Mouse (Mus musculus) brain, embryonic 14.5 days (tissue): ENCODE measurements at regions not wholly inside any gene's neighbourhood (a gene's known extent, or its start where the extent isn't known, plus 50 kb on each side); places are given as distances from the start of the nearest gene placed in this dataset.

ENCODE experiments used
- DNase-seq: peaks from one replicate; pipeline ENCODE4 v3.0.0-alpha.2; 2011; ENCODE audit warnings: low read depth
- CTCF ChIP-seq: fragments of 200-500 bp; IDR thresholded peaks from 2 replicates; pipeline ENCODE4 v1.5.1; 2012; ENCODE audit warnings: inconsistent platforms, mild to moderate bottlenecking, moderate library complexity, borderline replicate concordance; ENCODE audit not compliant: insufficient read depth, insufficient read length; ENCODE audit errors: extremely low read depth
- POLR2A ChIP-seq: fragments of 200-500 bp; IDR thresholded peaks from 2 replicates; pipeline ENCODE4 v1.6.1; 2012; ENCODE audit warnings: mild to moderate bottlenecking, inconsistent platforms, borderline replicate concordance; ENCODE audit not compliant: poor library complexity, insufficient read depth, insufficient read length, severe bottlenecking; ENCODE audit errors: extremely low read depth

GRCm38 (mm10) chr9:47409579-47409978, 120.4 kb upstream of the Cadm1 start:
- TF ChIP-seq CTCF (no peak), POLR2A (no peak)
- DNase-seq = no peak

- no peak for DNase-seq
- TF ChIP-seq POLR2A (no peak), CTCF (no peak)
These were observed 117.2 kb upstream of the Cadm1 start for GRCm38 (mm10) chr9:47412786-47413185.

- TF ChIP-seq POLR2A = no peak
- TF ChIP-seq CTCF = no peak
- DNase-seq = no peak
These were observed 115.5 kb upstream of the Cadm1 start for GRCm38 (mm10) chr9:47414350-47414988.

GRCm38 (mm10) chr9:47422151-47422599, 107.8 kb upstream of the Cadm1 start:
- no peak for TF ChIP-seq POLR2A
- no peak for TF ChIP-seq CTCF
- peak; percentile 74 for DNase-seq

GRCm38 (mm10) chr9:47422741-47423461, 107.1 kb upstream of the Cadm1 start:
- peak; percentile 95 for DNase-seq
- no peak for TF ChIP-seq CTCF
- no peak for TF ChIP-seq POLR2A

- no peak for TF ChIP-seq POLR2A
- TF ChIP-seq CTCF = no peak
- no peak for DNase-seq
These were observed 106.5 kb upstream of the Cadm1 start for GRCm38 (mm10) chr9:47423462-47423832.

- TF ChIP-seq CTCF (no peak), POLR2A (no peak)
- no peak for DNase-seq
These were observed 105.8 kb upstream of the Cadm1 start for GRCm38 (mm10) chr9:47424191-47424590.

GRCm38 (mm10) chr9:47426712-47427111, 103.3 kb upstream of the Cadm1 start:
- DNase-seq = no peak
- TF ChIP-seq POLR2A (no peak), CTCF (no peak)

- TF ChIP-seq POLR2A (no peak), CTCF (no peak)
- DNase-seq = no peak
These were observed 101.1 kb upstream of the Cadm1 start for GRCm38 (mm10) chr9:47428710-47429341.

- no peak for DNase-seq
- no peak for TF ChIP-seq CTCF
These were observed 100.3 kb upstream of the Cadm1 start for GRCm38 (mm10) chr9:47429691-47430090.

GRCm38 (mm10) chr9:47432715-47433114, 97.3 kb upstream of the Cadm1 start:
- no peak for TF ChIP-seq CTCF
- no peak for DNase-seq

GRCm38 (mm10) chr9:47433185-47433584, 96.8 kb upstream of the Cadm1 start:
- TF ChIP-seq CTCF = no peak
- no peak for TF ChIP-seq POLR2A
- no peak for DNase-seq
